Mouse (Mus musculus) small intestine, adult 2 months (tissue): ENCODE data around the gene Ebf1.

Experiments
- CTCF ChIP-seq: fragments of 200-500 bp; IDR thresholded peaks from 2 replicates; pipeline ENCODE4 v1.5.1; 2012; ENCODE audit warnings: low read depth, mild to moderate bottlenecking, control low read depth, inconsistent platforms, low read length, moderate library complexity, mixed read lengths; ENCODE audit not compliant: insufficient replicate concordance, insufficient read length; ENCODE audit errors: extremely low read depth
- POLR2A ChIP-seq: fragments of 200-500 bp; IDR thresholded peaks from 2 replicates; pipeline ENCODE4 v1.6.1; 2012; ENCODE audit warnings: low read depth, mild to moderate bottlenecking, control low read depth, inconsistent platforms, low read length, moderate library complexity

DNA sequence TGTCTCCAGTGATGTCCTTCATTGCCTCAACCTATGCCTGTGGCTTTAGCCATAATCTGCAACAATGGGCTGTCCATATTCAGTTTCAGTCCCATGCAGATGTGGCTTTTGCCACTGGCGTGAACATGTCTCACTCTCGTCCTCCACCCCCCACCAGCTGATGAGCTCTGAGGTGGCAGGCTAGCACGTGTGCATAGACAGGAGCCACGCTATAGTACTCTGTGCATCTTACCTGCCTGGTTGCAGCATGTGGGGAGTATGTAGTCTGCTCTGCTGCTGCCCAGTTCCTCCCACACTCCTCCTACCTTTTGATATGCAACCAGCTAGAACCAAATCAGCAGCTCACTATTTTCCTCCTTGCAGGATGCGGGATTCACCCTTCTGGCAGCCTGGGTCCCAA is 408.9 kb downstream of the Ebf1 start:
- TF ChIP-seq CTCF = no peak
- no peak for TF ChIP-seq POLR2A
